Mouse (Mus musculus): ENCODE measurements around the gene Oaf. TPM values are rescaled to one million over a fixed set of nuclear protein-coding genes. Genes with fewer than 3 reads are reported as not detected.

Gene Oaf
- polyA plus RNA-seq, 1 experiment = 10.8 TPM

DNA sequence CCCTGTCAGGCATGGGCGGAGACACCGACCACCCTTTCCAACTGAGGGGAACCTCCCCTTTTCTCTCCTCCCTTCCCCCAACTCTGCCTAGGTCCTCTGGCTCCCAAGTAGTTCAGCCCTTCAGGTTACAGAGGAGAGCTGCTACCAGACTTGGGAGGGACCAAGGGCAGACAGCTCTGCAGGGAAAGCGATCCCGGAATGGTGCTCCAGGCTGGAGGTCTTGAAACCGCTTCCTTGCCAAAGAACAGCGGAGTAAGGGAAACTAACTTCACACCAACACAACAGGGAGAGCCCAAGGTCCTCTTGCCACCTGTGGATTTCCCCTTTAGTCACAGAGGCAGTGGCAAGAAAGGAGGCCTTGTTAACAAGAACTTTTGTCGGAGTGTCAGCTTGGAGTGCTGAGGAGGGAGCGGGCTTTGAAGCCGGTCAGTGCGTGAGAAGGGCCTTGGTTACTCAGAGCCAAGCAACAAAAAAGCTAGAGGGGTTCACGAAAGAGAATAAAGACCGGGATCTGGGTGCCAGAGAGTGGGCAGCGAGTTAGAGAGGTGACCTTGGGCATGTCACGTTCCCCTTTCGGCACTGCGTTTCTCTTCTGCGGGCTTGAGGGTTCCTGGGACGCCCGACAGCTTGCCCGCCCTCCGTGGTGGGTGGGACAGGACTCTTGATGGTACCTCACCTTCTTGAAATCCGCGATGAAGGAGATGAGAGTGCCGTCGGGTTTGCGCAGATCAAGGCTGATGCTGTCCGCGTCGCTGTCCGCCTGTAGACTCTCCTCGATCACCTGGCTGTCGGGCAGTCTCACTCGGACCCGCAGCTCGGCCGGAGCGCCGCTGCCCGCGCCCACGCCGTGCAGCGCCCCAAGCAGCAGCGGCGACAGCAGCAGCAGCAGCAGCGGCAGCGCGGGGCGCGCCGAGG, 823 bp downstream of the Oaf start:
- H3K27me3 ChIP-seq (ENCODE audit: control insufficient read depth, insufficient read depth, low read length) = no peaks in the 10 kb centered on the region
- H3K27ac ChIP-seq (ENCODE audit: control insufficient read depth, insufficient read depth, low read length) = no peak overlapping the region
- 3% methylated on average over 51 of the region's 51 CpGs for WGBS
- no peak for TF ChIP-seq POLR2A (IDR thresholded peaks at IDR 0.05; ENCODE audit: control insufficient read depth, extremely low read depth, insufficient read depth, low read length, poor library complexity)
- no peak; the same call in 1 of the 2 replicates for TF ChIP-seq CTCF (IDR thresholded peaks at IDR 0.05; ENCODE audit: borderline replicate concordance, control insufficient read depth, extremely low read depth, insufficient read depth, low read length, poor library complexity)
- H3K36me3 ChIP-seq (ENCODE audit: control insufficient read depth, insufficient read depth, low read length) = no peaks in the 10 kb centered on the region
- DNase-seq = no peak
- H3K4me1 ChIP-seq (replicated peaks; ENCODE audit: control insufficient read depth, insufficient read depth, low read length) = peaks cover 43% of the 10 kb centered on the region
- H3K4me3 ChIP-seq (ENCODE audit: control insufficient read depth, insufficient read depth, low read length) = peak overlapping the region; percentile 43

- TF ChIP-seq POLR2A (IDR thresholded peaks at IDR 0.05; ENCODE audit: control insufficient read depth, extremely low read depth, insufficient read depth, low read length, poor library complexity) (no peak), CTCF (IDR thresholded peaks at IDR 0.05; ENCODE audit: borderline replicate concordance, control insufficient read depth, extremely low read depth, insufficient read depth, low read length, poor library complexity) (no peak)
- H3K4me1 ChIP-seq (replicated peaks; ENCODE audit: control insufficient read depth, insufficient read depth, low read length) = peaks cover 37% of the 10 kb centered on the region
- H3K27ac ChIP-seq (ENCODE audit: control insufficient read depth, insufficient read depth, low read length) = no peak overlapping the region
- no peak for DNase-seq
- H3K4me3 ChIP-seq (ENCODE audit: control insufficient read depth, insufficient read depth, low read length) = no peak overlapping the region
- H3K36me3 ChIP-seq (ENCODE audit: control insufficient read depth, insufficient read depth, low read length) = no peaks in the 10 kb centered on the region
- 82% methylated on average over 2 of the region's 2 CpGs for WGBS
- H3K27me3 ChIP-seq (ENCODE audit: control insufficient read depth, insufficient read depth, low read length) = no peaks in the 10 kb centered on the region
Measured at GRCm38 (mm10) chr9:43238167-43238566, 1.5 kb downstream of the Oaf start.

DNA sequence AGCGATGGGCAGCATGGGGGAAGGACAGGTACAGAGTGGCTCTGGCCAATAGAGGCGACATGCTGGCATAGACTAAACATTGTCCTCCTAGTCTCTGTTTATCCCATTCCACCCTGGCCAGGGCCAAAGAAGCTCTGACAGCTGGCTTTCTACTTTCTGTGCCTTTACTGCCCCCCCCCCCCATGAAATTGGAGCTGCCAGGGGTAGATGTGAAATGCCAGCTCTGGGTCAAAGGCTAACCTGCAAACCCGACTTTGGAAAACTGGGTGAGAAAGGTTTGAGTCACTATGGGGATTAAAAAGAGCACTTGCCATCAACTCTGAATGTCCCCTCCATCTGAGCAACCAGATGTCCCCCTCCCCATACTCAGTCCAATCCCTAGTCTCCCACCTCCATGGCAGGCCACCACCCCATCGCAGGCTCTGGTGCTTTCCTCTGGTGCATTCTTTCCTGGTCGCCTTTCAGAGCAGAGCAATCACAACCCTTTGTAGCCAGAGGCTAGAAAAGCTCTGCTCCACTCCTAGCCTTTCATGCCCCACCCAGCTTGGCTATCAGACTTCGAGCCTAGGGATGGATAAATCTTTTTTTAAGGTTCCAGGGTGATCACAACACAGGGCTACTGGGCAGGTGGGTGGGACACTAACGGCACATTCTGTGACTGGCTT, 2.5 kb downstream of the Oaf start:
- no peak for DNase-seq
- no peak overlapping the region for H3K27ac ChIP-seq (ENCODE audit: control insufficient read depth, insufficient read depth, low read length)
- H3K4me1 ChIP-seq (replicated peaks; ENCODE audit: control insufficient read depth, insufficient read depth, low read length) = peaks cover 31% of the 10 kb centered on the region
- H3K4me3 ChIP-seq (ENCODE audit: control insufficient read depth, insufficient read depth, low read length) = no peak overlapping the region
- no peaks in the 10 kb centered on the region for H3K36me3 ChIP-seq (ENCODE audit: control insufficient read depth, insufficient read depth, low read length)
- no peaks in the 10 kb centered on the region for H3K27me3 ChIP-seq (ENCODE audit: control insufficient read depth, insufficient read depth, low read length)
- TF ChIP-seq POLR2A (IDR thresholded peaks at IDR 0.05; ENCODE audit: control insufficient read depth, extremely low read depth, insufficient read depth, low read length, poor library complexity) = no peak
- TF ChIP-seq CTCF (IDR thresholded peaks at IDR 0.05; ENCODE audit: borderline replicate concordance, control insufficient read depth, extremely low read depth, insufficient read depth, low read length, poor library complexity) = no peak
- 90% methylated on average over 7 of the region's 7 CpGs for WGBS

- TF ChIP-seq CTCF (IDR thresholded peaks at IDR 0.05; ENCODE audit: borderline replicate concordance, control insufficient read depth, extremely low read depth, insufficient read depth, low read length, poor library complexity) (no peak), POLR2A (IDR thresholded peaks at IDR 0.05; ENCODE audit: control insufficient read depth, extremely low read depth, insufficient read depth, low read length, poor library complexity) (no peak)
- no peak for DNase-seq
- WGBS = 97% methylated on average over 7 of the region's 7 CpGs
- no peak overlapping the region for H3K4me3 ChIP-seq (ENCODE audit: control insufficient read depth, insufficient read depth, low read length)
- no peak overlapping the region for H3K27ac ChIP-seq (ENCODE audit: control insufficient read depth, insufficient read depth, low read length)
- no peaks in the 10 kb centered on the region for H3K36me3 ChIP-seq (ENCODE audit: control insufficient read depth, insufficient read depth, low read length)
- peaks cover 28% of the 10 kb centered on the region for H3K4me1 ChIP-seq (replicated peaks; ENCODE audit: control insufficient read depth, insufficient read depth, low read length)
- H3K27me3 ChIP-seq (ENCODE audit: control insufficient read depth, insufficient read depth, low read length) = no peaks in the 10 kb centered on the region
Measured at GRCm38 (mm10) chr9:43236576-43236975, 3.1 kb downstream of the Oaf start.

DNA sequence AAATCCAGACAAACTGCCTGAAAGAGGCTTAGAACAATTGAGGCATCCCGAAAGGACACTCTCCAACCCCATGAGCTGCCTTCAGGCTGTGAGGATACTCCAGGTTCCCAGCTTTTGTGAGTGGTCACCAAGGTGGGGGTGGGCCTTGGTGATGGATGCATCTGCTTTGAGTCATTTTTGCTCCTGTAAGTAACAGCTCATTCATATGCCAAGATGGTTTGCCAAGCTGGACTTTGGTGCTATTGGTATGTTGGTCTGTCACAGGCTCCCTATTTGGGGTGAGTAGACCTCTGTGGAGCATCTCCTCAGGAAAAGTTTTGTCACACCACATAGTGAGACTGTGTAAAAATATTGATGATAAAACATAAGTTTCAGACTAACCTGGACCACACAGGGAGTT, 3.6 kb downstream of the Oaf start:
- no peaks in the 10 kb centered on the region for H3K36me3 ChIP-seq (ENCODE audit: control insufficient read depth, insufficient read depth, low read length)
- peaks cover 23% of the 10 kb centered on the region for H3K4me1 ChIP-seq (replicated peaks; ENCODE audit: control insufficient read depth, insufficient read depth, low read length)
- 97% methylated on average over 1 of the region's 1 CpGs for WGBS
- H3K27ac ChIP-seq (ENCODE audit: control insufficient read depth, insufficient read depth, low read length) = no peak overlapping the region
- DNase-seq = no peak
- no peaks in the 10 kb centered on the region for H3K27me3 ChIP-seq (ENCODE audit: control insufficient read depth, insufficient read depth, low read length)
- H3K4me3 ChIP-seq (ENCODE audit: control insufficient read depth, insufficient read depth, low read length) = no peak overlapping the region
- TF ChIP-seq POLR2A (IDR thresholded peaks at IDR 0.05; ENCODE audit: control insufficient read depth, extremely low read depth, insufficient read depth, low read length, poor library complexity) (no peak), CTCF (IDR thresholded peaks at IDR 0.05; ENCODE audit: borderline replicate concordance, control insufficient read depth, extremely low read depth, insufficient read depth, low read length, poor library complexity) (no peak)

DNA sequence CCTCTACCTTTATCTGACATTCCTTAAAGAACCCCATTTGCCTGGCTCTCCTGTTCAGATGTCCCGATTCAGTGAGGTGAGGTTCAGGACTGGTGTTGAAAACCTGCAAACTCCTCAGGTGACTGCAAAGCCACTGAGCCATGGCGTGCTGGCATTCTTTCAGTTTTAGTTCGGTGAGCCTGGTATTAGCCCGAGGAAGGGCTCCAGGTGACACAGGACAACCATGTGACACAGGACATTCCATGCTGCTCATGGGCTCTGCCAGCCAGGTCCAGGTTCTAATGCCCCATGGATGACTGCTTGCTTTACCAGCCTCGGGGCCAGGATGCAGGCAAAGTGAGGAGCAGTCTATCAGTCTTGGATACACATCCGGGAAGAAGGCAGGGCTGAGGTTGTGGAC, 4.4 kb downstream of the Oaf start:
- DNase-seq = no peak

More for the DNA sequence above, 4.4 kb downstream of the Oaf start:
- Histone ChIP-seq H3K4me3 (ENCODE audit: control insufficient read depth, insufficient read depth, low read length) (no peak overlapping the region), H3K27me3 (ENCODE audit: control insufficient read depth, insufficient read depth, low read length) (no peaks in the 10 kb centered on the region), H3K27ac (ENCODE audit: control insufficient read depth, insufficient read depth, low read length) (no peak overlapping the region), H3K36me3 (ENCODE audit: control insufficient read depth, insufficient read depth, low read length) (no peaks in the 10 kb centered on the region), H3K4me1 (replicated peaks; ENCODE audit: control insufficient read depth, insufficient read depth, low read length) (peaks cover 20% of the 10 kb centered on the region)
- TF ChIP-seq POLR2A (IDR thresholded peaks at IDR 0.05; ENCODE audit: control insufficient read depth, extremely low read depth, insufficient read depth, low read length, poor library complexity) (no peak), CTCF (IDR thresholded peaks at IDR 0.05; ENCODE audit: borderline replicate concordance, control insufficient read depth, extremely low read depth, insufficient read depth, low read length, poor library complexity) (no peak)
- WGBS = 92% methylated on average over 6 of the region's 6 CpGs
